Mouse (Mus musculus): Measurements from ENCODE around the gene Tpsab1. TPM values are rescaled to one million over a fixed set of nuclear protein-coding genes. Genes with fewer than 3 reads are reported as not detected.

The Tpsab1 gene
- polyA plus RNA-seq (2012), result 0.04 TPM in 1 of 2 replicates, not detected in the other

- TF ChIP-seq TAL1 (IDR thresholded peaks at IDR 0.05; ENCODE audit: low read length) (no peak), GATA1 (IDR thresholded peaks at IDR 0.05; ENCODE audit: low read length) (no peak)
- Histone ChIP-seq H3K4me1 (ENCODE audit: control insufficient read depth) (no peaks in the 10 kb centered on the region), H3K27me3 (ENCODE audit: control insufficient read depth) (no peaks in the 10 kb centered on the region), H3K9me3 (ENCODE audit: control insufficient read depth, low read length) (no peaks in the 10 kb centered on the region), H3K4me3 (replicated peaks) (no peak within 1 kb of the TSS), H3K36me3 (ENCODE audit: control insufficient read depth) (no peaks in the 10 kb centered on the region)
Observed at GRCm38 (mm10) chr17:25345462-25345861, at the start of gene Tpsab1. Gene Tpsab1 (minus strand): TSS chr17:25345562.

GRCm38 (mm10) chr17:25394526-25394925, 49.2 kb upstream of the Tpsab1 start:
- Histone ChIP-seq H3K4me1 (ENCODE audit: control insufficient read depth) (peaks cover 7% of the 10 kb centered on the region), H3K27me3 (ENCODE audit: control insufficient read depth) (no peaks in the 10 kb centered on the region), H3K9me3 (ENCODE audit: control insufficient read depth, low read length) (no peaks in the 10 kb centered on the region), H3K36me3 (ENCODE audit: control insufficient read depth) (no peaks in the 10 kb centered on the region), H3K4me3 (replicated peaks) (no peak overlapping the region)
- no peak for TF ChIP-seq TAL1 (IDR thresholded peaks at IDR 0.05; ENCODE audit: low read length)
- no peak for TF ChIP-seq GATA1 (IDR thresholded peaks at IDR 0.05; ENCODE audit: low read length)

- no peak for TF ChIP-seq GATA1 (IDR thresholded peaks at IDR 0.05; ENCODE audit: low read length)
- no peak for TF ChIP-seq TAL1 (IDR thresholded peaks at IDR 0.05; ENCODE audit: low read length)
- Histone ChIP-seq H3K4me1 (ENCODE audit: control insufficient read depth) (no peaks in the 10 kb centered on the region; the same call in 1 of the 2 replicates), H3K36me3 (ENCODE audit: control insufficient read depth) (no peaks in the 10 kb centered on the region; the same call in 1 of the 2 replicates), H3K27me3 (ENCODE audit: control insufficient read depth) (no peaks in the 10 kb centered on the region; the same call in 1 of the 2 replicates), H3K9me3 (ENCODE audit: control insufficient read depth, low read length) (peaks cover 32% of the 10 kb centered on the region), H3K4me3 (replicated peaks) (no peak overlapping the region)
Observed at GRCm38 (mm10) chr17:25374011-25374410, 28.6 kb upstream of the Tpsab1 start.

GRCm38 (mm10) chr17:25372491-25372890, 27.1 kb upstream of the Tpsab1 start:
- no peaks in the 10 kb centered on the region; the same call in 1 of the 2 replicates for H3K36me3 ChIP-seq (ENCODE audit: control insufficient read depth)
- H3K9me3 ChIP-seq (ENCODE audit: control insufficient read depth, low read length), result peaks cover 19% of the 10 kb centered on the region
- H3K4me1 ChIP-seq (ENCODE audit: control insufficient read depth), result no peaks in the 10 kb centered on the region
- TF ChIP-seq GATA1 (IDR thresholded peaks at IDR 0.05; ENCODE audit: low read length) (no peak), TAL1 (IDR thresholded peaks at IDR 0.05; ENCODE audit: low read length) (no peak)
- H3K4me3 ChIP-seq (replicated peaks), result no peak overlapping the region
- no peaks in the 10 kb centered on the region for H3K27me3 ChIP-seq (ENCODE audit: control insufficient read depth)

- Histone ChIP-seq H3K36me3 (ENCODE audit: control insufficient read depth) (no peaks in the 10 kb centered on the region), H3K9me3 (ENCODE audit: control insufficient read depth, low read length) (no peaks in the 10 kb centered on the region), H3K4me1 (ENCODE audit: control insufficient read depth) (no peaks in the 10 kb centered on the region), H3K4me3 (replicated peaks) (no peak within 1 kb of the TSS), H3K27me3 (ENCODE audit: control insufficient read depth) (no peaks in the 10 kb centered on the region)
- no peak for TF ChIP-seq TAL1 (IDR thresholded peaks at IDR 0.05; ENCODE audit: low read length)
- TF ChIP-seq GATA1 (IDR thresholded peaks at IDR 0.05; ENCODE audit: low read length), result no peak
Observed at GRCm38 (mm10) chr17:25368973-25369372, 23.6 kb upstream of the Tpsab1 start, which contains the start of gene Tpsg1. Gene Tpsg1 (plus strand): TSS chr17:25369273.

- Histone ChIP-seq H3K9me3 (ENCODE audit: control insufficient read depth, low read length) (no peaks in the 10 kb centered on the region), H3K27me3 (ENCODE audit: control insufficient read depth) (no peaks in the 10 kb centered on the region), H3K4me3 (replicated peaks) (no peak within 1 kb of the TSS), H3K36me3 (ENCODE audit: control insufficient read depth) (no peaks in the 10 kb centered on the region), H3K4me1 (ENCODE audit: control insufficient read depth) (no peaks in the 10 kb centered on the region)
- TF ChIP-seq TAL1 (IDR thresholded peaks at IDR 0.05; ENCODE audit: low read length) (no peak), GATA1 (IDR thresholded peaks at IDR 0.05; ENCODE audit: low read length) (no peak)
Observed at GRCm38 (mm10) chr17:25366005-25366404, 20.6 kb upstream of the Tpsab1 start, which contains the start of gene Tpsb2. Gene Tpsb2 (plus strand): TSS chr17:25366305.

- Histone ChIP-seq H3K4me3 (replicated peaks) (no peak overlapping the region), H3K36me3 (ENCODE audit: control insufficient read depth) (no peaks in the 10 kb centered on the region), H3K27me3 (ENCODE audit: control insufficient read depth) (no peaks in the 10 kb centered on the region), H3K9me3 (ENCODE audit: control insufficient read depth, low read length) (no peaks in the 10 kb centered on the region), H3K4me1 (ENCODE audit: control insufficient read depth) (no peaks in the 10 kb centered on the region)
- TF ChIP-seq TAL1 (IDR thresholded peaks at IDR 0.05; ENCODE audit: low read length) (no peak), GATA1 (IDR thresholded peaks at IDR 0.05; ENCODE audit: low read length) (no peak)
Observed at GRCm38 (mm10) chr17:25363726-25364125, 18.4 kb upstream of the Tpsab1 start.

- Histone ChIP-seq H3K9me3 (ENCODE audit: control insufficient read depth, low read length) (no peaks in the 10 kb centered on the region), H3K27me3 (ENCODE audit: control insufficient read depth) (no peaks in the 10 kb centered on the region), H3K4me3 (replicated peaks) (no peak overlapping the region), H3K4me1 (ENCODE audit: control insufficient read depth) (no peaks in the 10 kb centered on the region), H3K36me3 (ENCODE audit: control insufficient read depth) (no peaks in the 10 kb centered on the region)
- TF ChIP-seq TAL1 (IDR thresholded peaks at IDR 0.05; ENCODE audit: low read length) (no peak), GATA1 (IDR thresholded peaks at IDR 0.05; ENCODE audit: low read length) (no peak)
Observed at GRCm38 (mm10) chr17:25361291-25361690, 15.9 kb upstream of the Tpsab1 start.

GRCm38 (mm10) chr17:25341490-25341889, 3.9 kb downstream of the Tpsab1 start:
- no peaks in the 10 kb centered on the region for H3K36me3 ChIP-seq (ENCODE audit: control insufficient read depth)
- no peak overlapping the region for H3K4me3 ChIP-seq (replicated peaks)
- no peaks in the 10 kb centered on the region for H3K4me1 ChIP-seq (ENCODE audit: control insufficient read depth)
- TF ChIP-seq GATA1 (IDR thresholded peaks at IDR 0.05; ENCODE audit: low read length) (no peak), TAL1 (IDR thresholded peaks at IDR 0.05; ENCODE audit: low read length) (no peak)
- no peaks in the 10 kb centered on the region for H3K27me3 ChIP-seq (ENCODE audit: control insufficient read depth)
- H3K9me3 ChIP-seq (ENCODE audit: control insufficient read depth, low read length), result no peaks in the 10 kb centered on the region

GRCm38 (mm10) chr17:25340003-25340402, 5.4 kb downstream of the Tpsab1 start:
- TF ChIP-seq GATA1 (IDR thresholded peaks at IDR 0.05; ENCODE audit: low read length) (no peak), TAL1 (IDR thresholded peaks at IDR 0.05; ENCODE audit: low read length) (no peak)
- H3K36me3 ChIP-seq (ENCODE audit: control insufficient read depth), result no peaks in the 10 kb centered on the region
- H3K4me3 ChIP-seq (replicated peaks), result no peak overlapping the region
- no peaks in the 10 kb centered on the region for H3K4me1 ChIP-seq (ENCODE audit: control insufficient read depth)
- no peaks in the 10 kb centered on the region for H3K9me3 ChIP-seq (ENCODE audit: control insufficient read depth, low read length)
- H3K27me3 ChIP-seq (ENCODE audit: control insufficient read depth), result no peaks in the 10 kb centered on the region
